Mouse (Mus musculus): ENCODE data around the gene Rps4x. TPM values are rescaled to one million over a fixed set of nuclear protein-coding genes. Genes with fewer than 3 reads are reported as not detected.
"Not testable (repeated sequence)": the region's sequence is repeated elsewhere in the genome, so short reads cannot be mapped to it uniquely, and the experiment has no call there.

Rps4x gene
- 760 and 771 TPM in 2 replicates for polyA plus RNA-seq (2015; fragmentation: Nextera tagmentation; extraction: Ambion mirVana)

GRCm38 (mm10) chrX:102188712-102189497 lies at the start of gene Rps4x:
TSS of gene Rps4x (minus strand) at chrX:102189394.
- ATAC-seq (ENCODE audit: low FRiP score, low read depth) = peak; percentile 93
- Histone ChIP-seq H3K27me3 (peaks cover 7% of the 10 kb centered on the region; the same call in 1 of the 2 replicates), H3K9me3 (no peaks in the 10 kb centered on the region), H3K27ac (peak within 1 kb of the TSS; percentile 90), H3K4me1 (0 out of 2 replicates have a peak, but pooled peaks cover 3% of the 10 kb centered on the region), H3K36me3 (peaks cover 20% of the 10 kb centered on the region), H3K4me2 (replicated peaks) (peak within 1 kb of the TSS; percentile 71), H3K9ac (peak within 1 kb of the TSS; percentile 86), H3K4me3 (peak within 1 kb of the TSS; percentile 59)
- 17% methylated on average over 37 of the region's 37 CpGs for WGBS

GRCm38 (mm10) chrX:102219126-102219525 lies 29.9 kb upstream of the Rps4x start:
- Histone ChIP-seq H3K27ac (no peak overlapping the region), H3K27me3 (peaks cover 4% of the 10 kb centered on the region; the same call in 1 of the 2 replicates), H3K4me2 (replicated peaks) (no peak overlapping the region), H3K4me1 (no peaks in the 10 kb centered on the region), H3K9me3 (no peaks in the 10 kb centered on the region), H3K9ac (no peak overlapping the region), H3K4me3 (no peak overlapping the region), H3K36me3 (no peaks in the 10 kb centered on the region)
- ATAC-seq (ENCODE audit: low FRiP score, low read depth) = no peak
- WGBS = 13% methylated on average over 1 of the region's 1 CpGs

DNA sequence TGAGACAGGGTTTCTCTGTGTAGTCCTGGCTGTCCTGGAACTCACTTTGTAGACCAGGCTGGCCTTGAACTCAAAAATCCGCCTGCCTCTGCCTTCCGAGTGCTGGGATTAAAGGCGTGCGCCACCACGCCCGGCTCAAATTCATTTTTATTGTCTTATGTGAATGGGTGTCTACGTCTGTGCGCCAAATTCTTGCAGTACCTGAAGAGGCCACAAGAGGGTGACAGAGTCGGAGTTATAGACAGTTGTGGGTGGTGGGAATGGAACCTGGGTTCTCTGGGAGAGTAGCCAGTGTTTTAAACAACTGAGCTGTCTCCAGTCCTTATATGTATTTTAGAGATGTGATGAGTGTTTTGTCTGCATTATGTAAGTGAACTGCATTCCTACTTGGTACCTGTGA lies 26.2 kb upstream of the Rps4x start:
- WGBS = 42% methylated on average over 9 of the region's 9 CpGs
- ATAC-seq (ENCODE audit: low FRiP score, low read depth); H3K27me3 ChIP-seq; H3K9ac ChIP-seq; H3K27ac ChIP-seq; H3K4me2 ChIP-seq (replicated peaks); H3K9me3 ChIP-seq; H3K36me3 ChIP-seq; H3K4me3 ChIP-seq; H3K4me1 ChIP-seq: not testable (repeated sequence)

DNA sequence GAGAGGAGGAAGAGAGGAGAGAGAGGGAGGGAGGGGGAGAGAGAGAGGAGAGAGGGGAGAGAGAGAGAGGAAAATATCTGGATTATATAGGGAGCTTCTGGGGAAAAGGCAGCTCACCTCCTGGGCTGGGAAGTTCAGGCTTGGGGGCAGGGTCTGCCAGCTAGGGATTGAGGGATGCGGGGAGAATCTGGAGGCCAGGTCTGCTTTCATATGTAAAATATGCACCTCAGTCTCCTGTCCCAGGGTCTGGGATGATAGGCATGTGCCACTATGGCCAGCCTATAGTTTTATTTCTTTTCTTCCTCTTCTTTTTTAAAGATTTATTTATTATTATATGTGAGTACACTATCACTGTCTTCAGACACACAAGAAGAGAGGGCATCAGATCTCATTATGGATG lies 1.6 kb upstream of the Rps4x start:
- ATAC-seq (ENCODE audit: low FRiP score, low read depth) = no peak
- H3K9ac ChIP-seq = no peak overlapping the region

GRCm38 (mm10) chrX:102189581-102189980 lies 387 bp upstream of the Rps4x start:
- Histone ChIP-seq H3K4me3 (no peak overlapping the region), H3K4me2 (replicated peaks) (peak overlapping the region; percentile 71), H3K27me3 (peaks cover 7% of the 10 kb centered on the region; the same call in 1 of the 2 replicates), H3K9me3 (no peaks in the 10 kb centered on the region), H3K4me1 (0 out of 2 replicates have a peak, but pooled peaks cover 3% of the 10 kb centered on the region), H3K36me3 (peaks cover 14% of the 10 kb centered on the region), H3K9ac (no peak overlapping the region), H3K27ac (no peak overlapping the region)
- ATAC-seq (ENCODE audit: low FRiP score, low read depth) = no peak
- WGBS = 47% methylated on average over 5 of the region's 5 CpGs

More for the DNA sequence above, 1.6 kb upstream of the Rps4x start:
- WGBS = 77% methylated on average over 1 of the region's 1 CpGs
- Histone ChIP-seq H3K27me3 (peaks cover 7% of the 10 kb centered on the region; the same call in 1 of the 2 replicates), H3K4me1 (0 out of 2 replicates have a peak, but pooled peaks cover 3% of the 10 kb centered on the region), H3K36me3 (peaks cover 4% of the 10 kb centered on the region), H3K4me3 (no peak overlapping the region), H3K27ac (no peak overlapping the region), H3K9me3 (no peaks in the 10 kb centered on the region), H3K4me2 (replicated peaks) (no peak overlapping the region)

DNA sequence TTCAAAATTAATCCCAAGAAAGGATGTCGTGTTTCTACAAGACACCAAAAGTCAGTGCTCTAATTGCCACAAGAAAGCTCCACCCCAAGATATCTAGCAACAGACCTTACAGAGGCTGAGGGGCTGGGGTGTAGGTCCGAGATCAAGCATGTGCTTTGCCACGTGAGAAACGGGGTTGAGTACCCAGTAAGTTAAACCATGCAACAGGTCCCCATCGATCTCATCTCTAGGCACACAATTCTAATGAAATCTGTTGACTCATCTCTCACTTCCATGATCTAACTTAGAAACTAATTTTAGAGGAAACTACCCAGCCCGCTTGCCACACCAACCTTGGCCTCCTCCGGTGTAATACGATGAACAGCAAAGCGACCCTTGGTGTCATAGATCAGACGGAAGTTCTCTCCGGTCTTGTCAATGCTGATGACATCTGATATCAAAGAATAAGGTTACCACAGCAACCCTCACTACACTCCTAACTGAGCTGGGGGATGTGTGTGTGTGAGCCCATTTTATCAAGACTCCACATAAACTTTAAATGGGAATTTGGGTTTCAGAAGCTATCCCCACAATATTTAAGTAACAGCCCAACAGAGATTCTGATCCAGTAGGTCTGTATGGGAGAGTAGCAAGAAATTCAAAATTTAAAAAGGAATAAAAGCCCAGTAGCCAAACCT lies 2.0 kb downstream of the Rps4x start:
- WGBS = 46% methylated on average over 11 of the region's 11 CpGs
- Histone ChIP-seq H3K9ac (peak overlapping the region; percentile 86), H3K9me3 (no peaks in the 10 kb centered on the region), H3K36me3 (peaks cover 25% of the 10 kb centered on the region), H3K27ac (no peak overlapping the region), H3K27me3 (peaks cover 7% of the 10 kb centered on the region; the same call in 1 of the 2 replicates), H3K4me1 (0 out of 2 replicates have a peak, but pooled peaks cover 3% of the 10 kb centered on the region), H3K4me2 (replicated peaks) (peak overlapping the region; percentile 71), H3K4me3 (peak overlapping the region; percentile 59)
- ATAC-seq (ENCODE audit: low FRiP score, low read depth) = no peak

- Histone ChIP-seq H3K9me3 (no peaks in the 10 kb centered on the region), H3K36me3 (peaks cover 25% of the 10 kb centered on the region), H3K9ac (no peak overlapping the region), H3K4me2 (replicated peaks) (no peak overlapping the region), H3K27ac (no peak overlapping the region), H3K4me3 (no peak overlapping the region), H3K4me1 (0 out of 2 replicates have a peak, but pooled peaks cover 3% of the 10 kb centered on the region), H3K27me3 (peaks cover 11% of the 10 kb centered on the region; the same call in 1 of the 2 replicates)
- no peak for ATAC-seq (ENCODE audit: low FRiP score, low read depth)
Observed at GRCm38 (mm10) chrX:102182575-102182974, 6.6 kb downstream of the Rps4x start.

- no peak overlapping the region for H3K9ac ChIP-seq
- ATAC-seq (ENCODE audit: low FRiP score, low read depth) = no peak
- no peaks in the 10 kb centered on the region for H3K36me3 ChIP-seq
- WGBS = 95% methylated on average over 5 of the region's 5 CpGs
- H3K27me3 ChIP-seq = peaks cover 11% of the 10 kb centered on the region; the same call in 1 of the 2 replicates
- H3K4me3 ChIP-seq = no peak overlapping the region
- H3K4me1 ChIP-seq = no peaks in the 10 kb centered on the region
- no peaks in the 10 kb centered on the region for H3K9me3 ChIP-seq
- no peak overlapping the region for H3K4me2 ChIP-seq (replicated peaks)
- no peak overlapping the region for H3K27ac ChIP-seq
Observed at GRCm38 (mm10) chrX:102175538-102176287, 13.5 kb downstream of the Rps4x start.

- Histone ChIP-seq H3K27ac (no peak overlapping the region), H3K9ac (no peak overlapping the region), H3K9me3 (no peaks in the 10 kb centered on the region), H3K36me3 (no peaks in the 10 kb centered on the region), H3K4me3 (no peak overlapping the region), H3K27me3 (peaks cover 5% of the 10 kb centered on the region; the same call in 1 of the 2 replicates), H3K4me2 (replicated peaks) (no peak overlapping the region), H3K4me1 (no peaks in the 10 kb centered on the region)
- no peak for ATAC-seq (ENCODE audit: low FRiP score, low read depth)
- 70% methylated on average over 3 of the region's 3 CpGs for WGBS
Observed at GRCm38 (mm10) chrX:102170900-102171299, 18.3 kb downstream of the Rps4x start.

- no peaks in the 10 kb centered on the region for H3K9me3 ChIP-seq
- H3K4me2 ChIP-seq (replicated peaks) = no peak overlapping the region
- H3K9ac ChIP-seq = no peak overlapping the region
- H3K4me3 ChIP-seq = no peak overlapping the region
- no peaks in the 10 kb centered on the region for H3K36me3 ChIP-seq
- no peak for ATAC-seq (ENCODE audit: low FRiP score, low read depth)
- WGBS = 52% methylated on average over 3 of the region's 3 CpGs
- no peak overlapping the region for H3K27ac ChIP-seq
- no peaks in the 10 kb centered on the region for H3K4me1 ChIP-seq
- peaks cover 8% of the 10 kb centered on the region; the same call in 1 of the 2 replicates for H3K27me3 ChIP-seq
Observed at GRCm38 (mm10) chrX:102170135-102170534, 19.1 kb downstream of the Rps4x start.

GRCm38 (mm10) chrX:102169724-102170123 lies 19.5 kb downstream of the Rps4x start:
- no peak for ATAC-seq (ENCODE audit: low FRiP score, low read depth)

More at GRCm38 (mm10) chrX:102169724-102170123, 19.5 kb downstream of the Rps4x start:
- Histone ChIP-seq H3K4me2 (replicated peaks) (no peak overlapping the region), H3K36me3 (no peaks in the 10 kb centered on the region), H3K27ac (no peak overlapping the region), H3K4me3 (no peak overlapping the region), H3K9ac (no peak overlapping the region), H3K4me1 (no peaks in the 10 kb centered on the region), H3K9me3 (no peaks in the 10 kb centered on the region), H3K27me3 (peaks cover 8% of the 10 kb centered on the region; the same call in 1 of the 2 replicates)
- WGBS = 50% methylated on average over 1 of the region's 1 CpGs

Measured in limb, embryonic 13.5 days (tissue).